Mouse (Mus musculus): Measurements from ENCODE around the gene Cd5. TPM values are rescaled to one million over a fixed set of nuclear protein-coding genes. Genes with fewer than 3 reads are reported as not detected.

The Cd5 gene
- polyA plus RNA-seq, 1 experiment: not detected

GRCm38 (mm10) chr19:10783168-10783567 is 44.4 kb upstream of the Cd5 start:
- no peak overlapping the region for H3K9ac ChIP-seq (ENCODE audit: low read depth, poor library complexity, severe bottlenecking)
- no peaks in the 10 kb centered on the region for H3K27me3 ChIP-seq (ENCODE audit: control insufficient read depth, insufficient read depth, low read length, poor library complexity, severe bottlenecking)
- H3K4me3 ChIP-seq (ENCODE audit: low read depth, low read length): no peak overlapping the region
- TF ChIP-seq CTCF (IDR thresholded peaks at IDR 0.05; ENCODE audit: low read depth, low read length): no peak
- no peak for TF ChIP-seq EP300 (IDR thresholded peaks at IDR 0.05; ENCODE audit: insufficient read depth, low read depth, low read length)
- TF ChIP-seq POLR2A (IDR thresholded peaks at IDR 0.05; ENCODE audit: insufficient read depth, low read length): no peak
- no peak overlapping the region for H3K27ac ChIP-seq (ENCODE audit: insufficient read depth, low read length)
- no peaks in the 10 kb centered on the region for H3K36me3 ChIP-seq (ENCODE audit: control insufficient read depth, insufficient read depth, low read length, poor library complexity, severe bottlenecking)
- H3K4me1 ChIP-seq (ENCODE audit: control insufficient read depth, insufficient read depth, low read length): no peaks in the 10 kb centered on the region
- H3K9me3 ChIP-seq (replicated peaks; ENCODE audit: control insufficient read depth, insufficient read depth, low read length, poor library complexity, severe bottlenecking): no peaks in the 10 kb centered on the region

GRCm38 (mm10) chr19:10781641-10782040 is 42.8 kb upstream of the Cd5 start:
- no peaks in the 10 kb centered on the region for H3K27me3 ChIP-seq (ENCODE audit: control insufficient read depth, insufficient read depth, low read length, poor library complexity, severe bottlenecking)
- H3K4me1 ChIP-seq (ENCODE audit: control insufficient read depth, insufficient read depth, low read length): no peaks in the 10 kb centered on the region
- no peak for TF ChIP-seq EP300 (IDR thresholded peaks at IDR 0.05; ENCODE audit: insufficient read depth, low read depth, low read length)
- TF ChIP-seq POLR2A (IDR thresholded peaks at IDR 0.05; ENCODE audit: insufficient read depth, low read length): no peak
- no peak for TF ChIP-seq CTCF (IDR thresholded peaks at IDR 0.05; ENCODE audit: low read depth, low read length)
- no peaks in the 10 kb centered on the region for H3K36me3 ChIP-seq (ENCODE audit: control insufficient read depth, insufficient read depth, low read length, poor library complexity, severe bottlenecking)
- no peak overlapping the region for H3K9ac ChIP-seq (ENCODE audit: low read depth, poor library complexity, severe bottlenecking)
- no peak overlapping the region for H3K4me3 ChIP-seq (ENCODE audit: low read depth, low read length)
- no peak overlapping the region for H3K27ac ChIP-seq (ENCODE audit: insufficient read depth, low read length)
- no peaks in the 10 kb centered on the region for H3K9me3 ChIP-seq (replicated peaks; ENCODE audit: control insufficient read depth, insufficient read depth, low read length, poor library complexity, severe bottlenecking)

- Histone ChIP-seq H3K4me3 (ENCODE audit: low read depth, low read length) (no peak overlapping the region), H3K4me1 (ENCODE audit: control insufficient read depth, insufficient read depth, low read length) (no peaks in the 10 kb centered on the region), H3K9me3 (replicated peaks; ENCODE audit: control insufficient read depth, insufficient read depth, low read length, poor library complexity, severe bottlenecking) (no peaks in the 10 kb centered on the region), H3K27me3 (ENCODE audit: control insufficient read depth, insufficient read depth, low read length, poor library complexity, severe bottlenecking) (no peaks in the 10 kb centered on the region), H3K27ac (ENCODE audit: insufficient read depth, low read length) (no peak overlapping the region), H3K9ac (ENCODE audit: low read depth, poor library complexity, severe bottlenecking) (no peak overlapping the region), H3K36me3 (ENCODE audit: control insufficient read depth, insufficient read depth, low read length, poor library complexity, severe bottlenecking) (no peaks in the 10 kb centered on the region)
- TF ChIP-seq CTCF (IDR thresholded peaks at IDR 0.05; ENCODE audit: low read depth, low read length): no peak
- TF ChIP-seq EP300 (IDR thresholded peaks at IDR 0.05; ENCODE audit: insufficient read depth, low read depth, low read length): no peak
- TF ChIP-seq POLR2A (IDR thresholded peaks at IDR 0.05; ENCODE audit: insufficient read depth, low read length): no peak
Measured at GRCm38 (mm10) chr19:10776906-10777305, 38.1 kb upstream of the Cd5 start.

- no peaks in the 10 kb centered on the region for H3K9me3 ChIP-seq (replicated peaks; ENCODE audit: control insufficient read depth, insufficient read depth, low read length, poor library complexity, severe bottlenecking)
- no peak overlapping the region for H3K4me3 ChIP-seq (ENCODE audit: low read depth, low read length)
- TF ChIP-seq EP300 (IDR thresholded peaks at IDR 0.05; ENCODE audit: insufficient read depth, low read depth, low read length) (no peak), CTCF (IDR thresholded peaks at IDR 0.05; ENCODE audit: low read depth, low read length) (no peak), POLR2A (IDR thresholded peaks at IDR 0.05; ENCODE audit: insufficient read depth, low read length) (no peak)
- no peak overlapping the region for H3K27ac ChIP-seq (ENCODE audit: insufficient read depth, low read length)
- no peaks in the 10 kb centered on the region for H3K27me3 ChIP-seq (ENCODE audit: control insufficient read depth, insufficient read depth, low read length, poor library complexity, severe bottlenecking)
- no peaks in the 10 kb centered on the region for H3K4me1 ChIP-seq (ENCODE audit: control insufficient read depth, insufficient read depth, low read length)
- H3K36me3 ChIP-seq (ENCODE audit: control insufficient read depth, insufficient read depth, low read length, poor library complexity, severe bottlenecking): no peaks in the 10 kb centered on the region
- no peak overlapping the region for H3K9ac ChIP-seq (ENCODE audit: low read depth, poor library complexity, severe bottlenecking)
Measured at GRCm38 (mm10) chr19:10774141-10774540, 35.3 kb upstream of the Cd5 start.

GRCm38 (mm10) chr19:10773384-10773783 is 34.6 kb upstream of the Cd5 start:
- no peaks in the 10 kb centered on the region for H3K27me3 ChIP-seq (ENCODE audit: control insufficient read depth, insufficient read depth, low read length, poor library complexity, severe bottlenecking)
- H3K36me3 ChIP-seq (ENCODE audit: control insufficient read depth, insufficient read depth, low read length, poor library complexity, severe bottlenecking): no peaks in the 10 kb centered on the region
- H3K4me3 ChIP-seq (ENCODE audit: low read depth, low read length): no peak overlapping the region
- H3K9me3 ChIP-seq (replicated peaks; ENCODE audit: control insufficient read depth, insufficient read depth, low read length, poor library complexity, severe bottlenecking): no peaks in the 10 kb centered on the region
- no peak overlapping the region for H3K27ac ChIP-seq (ENCODE audit: insufficient read depth, low read length)
- no peak for TF ChIP-seq CTCF (IDR thresholded peaks at IDR 0.05; ENCODE audit: low read depth, low read length)
- TF ChIP-seq POLR2A (IDR thresholded peaks at IDR 0.05; ENCODE audit: insufficient read depth, low read length): no peak
- TF ChIP-seq EP300 (IDR thresholded peaks at IDR 0.05; ENCODE audit: insufficient read depth, low read depth, low read length): no peak
- H3K9ac ChIP-seq (ENCODE audit: low read depth, poor library complexity, severe bottlenecking): no peak overlapping the region
- no peaks in the 10 kb centered on the region for H3K4me1 ChIP-seq (ENCODE audit: control insufficient read depth, insufficient read depth, low read length)

GRCm38 (mm10) chr19:10772866-10773265 is 34.1 kb upstream of the Cd5 start:
- no peaks in the 10 kb centered on the region for H3K27me3 ChIP-seq (ENCODE audit: control insufficient read depth, insufficient read depth, low read length, poor library complexity, severe bottlenecking)
- no peaks in the 10 kb centered on the region for H3K9me3 ChIP-seq (replicated peaks; ENCODE audit: control insufficient read depth, insufficient read depth, low read length, poor library complexity, severe bottlenecking)
- no peaks in the 10 kb centered on the region for H3K4me1 ChIP-seq (ENCODE audit: control insufficient read depth, insufficient read depth, low read length)
- H3K27ac ChIP-seq (ENCODE audit: insufficient read depth, low read length): no peak overlapping the region
- H3K9ac ChIP-seq (ENCODE audit: low read depth, poor library complexity, severe bottlenecking): no peak overlapping the region
- H3K4me3 ChIP-seq (ENCODE audit: low read depth, low read length): no peak overlapping the region
- TF ChIP-seq EP300 (IDR thresholded peaks at IDR 0.05; ENCODE audit: insufficient read depth, low read depth, low read length) (no peak), POLR2A (IDR thresholded peaks at IDR 0.05; ENCODE audit: insufficient read depth, low read length) (no peak), CTCF (IDR thresholded peaks at IDR 0.05; ENCODE audit: low read depth, low read length) (no peak)
- no peaks in the 10 kb centered on the region for H3K36me3 ChIP-seq (ENCODE audit: control insufficient read depth, insufficient read depth, low read length, poor library complexity, severe bottlenecking)

Data from ES-Bruce4 (cell line).